Mouse (Mus musculus): Measurements from ENCODE around the gene Gpx5.

DNA sequence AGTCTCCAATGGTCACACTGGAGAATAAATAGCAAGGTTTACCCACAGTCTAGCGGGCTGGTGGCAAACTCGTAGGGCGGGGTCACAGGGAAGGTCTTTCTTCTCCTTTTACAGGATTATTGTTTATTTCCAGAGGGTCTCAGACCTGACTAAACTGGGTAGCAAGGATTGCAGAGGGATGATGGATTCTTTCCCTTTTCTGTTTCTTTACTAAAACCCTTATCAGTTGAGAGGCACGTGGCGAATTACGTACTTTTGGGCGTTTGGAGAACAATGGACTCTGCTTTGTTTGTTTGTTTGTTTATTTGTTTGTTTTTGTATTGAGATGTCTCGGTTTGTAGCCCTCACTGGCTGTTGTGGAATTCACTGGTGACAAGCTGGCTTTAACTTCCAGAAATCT lies 13.5 kb downstream of the Gpx5 start:
- no peak for TF ChIP-seq CTCF (IDR thresholded peaks at IDR 0.05; ENCODE audit: low read depth, low read length)
- no peak for TF ChIP-seq POLR2A (IDR thresholded peaks at IDR 0.05; ENCODE audit: borderline replicate concordance, low read depth, low read length)

All from bone marrow macrophage, adult 2 months (primary cell).